Mouse (Mus musculus) forebrain, embryonic 14.5 days (tissue): ENCODE measurements around the gene Adpgk. TPM values are rescaled to one million over a fixed set of nuclear protein-coding genes. Genes with fewer than 3 reads are reported as not detected.
A peak's percentile ranks its signal among the peaks of the same experiment; 100 is the strongest.

Experiments used
- ATAC-seq: fragments of 200-750 bp; cut with Nextera tagmentation; 2 replicates; pipeline ENCODE4 v1.8.0; 2017; ENCODE audit warnings: mild to moderate bottlenecking, moderate library complexity
- DNase-seq: peaks from one replicate; pipeline ENCODE4 v3.0.0-alpha.2; 2015; ENCODE audit warnings: low spot score
- H3K27ac ChIP-seq: fragments of 300-500 bp; sonication (generic); 2 replicates; pipeline ENCODE4 v1.5.1; 2014; ENCODE audit warnings: low read depth, mild to moderate bottlenecking, control low read depth, low read length, moderate library complexity
- H3K27me3 ChIP-seq: fragments of 300-500 bp; sonication (generic); replicated peaks from 2 replicates; pipeline ENCODE4 v1.6.1; 2014; ENCODE audit warnings: low read length, control low read depth, mixed read lengths; ENCODE audit not compliant: control insufficient read depth, insufficient read depth
- H3K36me3 ChIP-seq: fragments of 300-500 bp; sonication (generic); 2 replicates; pipeline ENCODE4 v1.6.1; 2014; ENCODE audit warnings: low read length, control low read depth; ENCODE audit not compliant: control insufficient read depth, insufficient read depth
- H3K4me1 ChIP-seq: fragments of 300-500 bp; sonication (generic); 2 replicates; pipeline ENCODE4 v1.6.1; 2014; ENCODE audit warnings: antibody characterized with exemption, low read length, control low read depth; ENCODE audit not compliant: control insufficient read depth, insufficient read depth
- H3K4me2 ChIP-seq: fragments of 300-500 bp; sonication (generic); 2 replicates; pipeline ENCODE4 v1.6.1; 2014; ENCODE audit warnings: mild to moderate bottlenecking, control low read depth, low read length
- H3K4me3 ChIP-seq: fragments of 300-500 bp; sonication (generic); 2 replicates; pipeline ENCODE4 v1.5.1; 2014; ENCODE audit warnings: low read depth, low read length, control low read depth
- H3K9ac ChIP-seq: fragments of 300-500 bp; sonication (generic); 2 replicates; pipeline ENCODE4 v1.6.1; 2014; ENCODE audit warnings: mild to moderate bottlenecking, low read length, control low read depth, moderate library complexity
- H3K9me3 ChIP-seq: fragments of 300-500 bp; sonication (generic); replicated peaks from 2 replicates; pipeline ENCODE4 v1.6.1; 2016; ENCODE audit warnings: low read length, control low read depth, mixed read lengths; ENCODE audit not compliant: control insufficient read depth
- WGBS: fragments of 180-500 bp; shearing (Covaris S2); extraction: QIAGEN DNeasy Blood & Tissue Kit; methylation state at CpG from one replicate; pipeline ENCODE4 v1.1.7; 2014; 5-methylcytosine and 5-hydroxymethylcytosine counted together
- polyA plus RNA-seq: library from polyadenylated mRNA; unstranded; fragments of >200 nt; fragmentation: Nextera tagmentation; extraction: Ambion mirVana; gene quantifications from 2 replicates; pipeline ENCODE4 v1.2.1, GENCODE M21; 2014

Gene Adpgk
- 21.9 and 23.6 TPM in 2 replicates for polyA plus RNA-seq

- Histone ChIP-seq H3K27me3 (no peaks in the 10 kb centered on the region), H3K36me3 (no peaks in the 10 kb centered on the region), H3K4me2 (peak within 1 kb of the TSS; percentile 69), H3K4me3 (peak within 1 kb of the TSS; percentile 84), H3K27ac (peak within 1 kb of the TSS; percentile 93), H3K4me1 (peaks cover 8% of the 10 kb centered on the region; the same call in 1 of the 2 replicates), H3K9me3 (no peaks in the 10 kb centered on the region), H3K9ac (peak within 1 kb of the TSS; percentile 88)
- peak; percentile 100 for DNase-seq
- peak; percentile 98 for ATAC-seq
- WGBS = under 1% methylated on average over 58 of the region's 58 CpGs
Measured at GRCm38 (mm10) chr9:59290957-59291687, at the start of gene Adpgk. Gene Adpgk (plus strand): TSS chr9:59291558.

GRCm38 (mm10) chr9:59245181-59245580 lies 46.2 kb upstream of the Adpgk start:
- Histone ChIP-seq H3K9me3 (no peaks in the 10 kb centered on the region), H3K4me2 (no peak overlapping the region), H3K9ac (no peak overlapping the region), H3K36me3 (no peaks in the 10 kb centered on the region), H3K27me3 (no peaks in the 10 kb centered on the region), H3K27ac (no peak overlapping the region), H3K4me1 (no peaks in the 10 kb centered on the region), H3K4me3 (no peak overlapping the region)
- 68% methylated on average over 7 of the region's 7 CpGs for WGBS
- no peak for ATAC-seq
- DNase-seq = no peak

GRCm38 (mm10) chr9:59246456-59247029 lies 44.8 kb upstream of the Adpgk start:
- Histone ChIP-seq H3K4me3 (no peak overlapping the region), H3K36me3 (no peaks in the 10 kb centered on the region), H3K9ac (no peak overlapping the region), H3K4me1 (no peaks in the 10 kb centered on the region), H3K27me3 (no peaks in the 10 kb centered on the region), H3K27ac (no peak overlapping the region), H3K9me3 (no peaks in the 10 kb centered on the region), H3K4me2 (no peak overlapping the region)
- WGBS = 47% methylated on average over 6 of the region's 6 CpGs
- DNase-seq (no peak), ATAC-seq (no peak)

GRCm38 (mm10) chr9:59249359-59249758 lies 42.0 kb upstream of the Adpgk start:
- 89% methylated on average over 3 of the region's 3 CpGs for WGBS
- H3K4me3 ChIP-seq = no peak overlapping the region
- no peaks in the 10 kb centered on the region for H3K27me3 ChIP-seq
- H3K4me2 ChIP-seq = no peak overlapping the region
- H3K9me3 ChIP-seq = no peaks in the 10 kb centered on the region
- DNase-seq (peak; percentile 42), ATAC-seq (no peak)
- H3K4me1 ChIP-seq = no peaks in the 10 kb centered on the region
- H3K27ac ChIP-seq = no peak overlapping the region
- H3K9ac ChIP-seq = no peak overlapping the region
- no peaks in the 10 kb centered on the region for H3K36me3 ChIP-seq

GRCm38 (mm10) chr9:59250272-59250671 lies 41.1 kb upstream of the Adpgk start:
- ATAC-seq = no peak
- 62% methylated on average over 3 of the region's 3 CpGs for WGBS
- Histone ChIP-seq H3K9me3 (no peaks in the 10 kb centered on the region), H3K9ac (no peak overlapping the region), H3K27ac (no peak overlapping the region), H3K4me2 (no peak overlapping the region), H3K4me3 (no peak overlapping the region), H3K36me3 (no peaks in the 10 kb centered on the region), H3K4me1 (no peaks in the 10 kb centered on the region), H3K27me3 (no peaks in the 10 kb centered on the region)
- DNase-seq = no peak

GRCm38 (mm10) chr9:59254716-59255421 lies 36.5 kb upstream of the Adpgk start:
- no peak overlapping the region for H3K27ac ChIP-seq
- no peaks in the 10 kb centered on the region for H3K36me3 ChIP-seq
- no peaks in the 10 kb centered on the region for H3K9me3 ChIP-seq
- WGBS = 84% methylated on average over 5 of the region's 5 CpGs
- H3K27me3 ChIP-seq = no peaks in the 10 kb centered on the region
- ATAC-seq = no peak
- H3K4me3 ChIP-seq = no peak overlapping the region
- no peak for DNase-seq
- H3K9ac ChIP-seq = no peak overlapping the region
- H3K4me1 ChIP-seq = no peaks in the 10 kb centered on the region
- no peak overlapping the region for H3K4me2 ChIP-seq

GRCm38 (mm10) chr9:59259806-59260454 lies 31.4 kb upstream of the Adpgk start:
- Histone ChIP-seq H3K36me3 (no peaks in the 10 kb centered on the region), H3K4me3 (no peak overlapping the region), H3K4me2 (no peak overlapping the region), H3K9me3 (no peaks in the 10 kb centered on the region), H3K27me3 (no peaks in the 10 kb centered on the region), H3K27ac (no peak overlapping the region), H3K4me1 (no peaks in the 10 kb centered on the region), H3K9ac (no peak overlapping the region)
- DNase-seq = no peak
- no peak for ATAC-seq
- 72% methylated on average over 9 of the region's 9 CpGs for WGBS

GRCm38 (mm10) chr9:59266332-59266731 lies 25.0 kb upstream of the Adpgk start:
- Histone ChIP-seq H3K4me2 (no peak overlapping the region), H3K9ac (no peak overlapping the region), H3K4me3 (no peak overlapping the region), H3K27me3 (no peaks in the 10 kb centered on the region), H3K27ac (no peak overlapping the region), H3K9me3 (no peaks in the 10 kb centered on the region), H3K36me3 (no peaks in the 10 kb centered on the region), H3K4me1 (no peaks in the 10 kb centered on the region)
- ATAC-seq (no peak), DNase-seq (no peak)
- WGBS = 50% methylated on average over 6 of the region's 6 CpGs
